Mouse (Mus musculus) layer of hippocampus, adult 11-12 months (tissue): ENCODE measurements at regions not wholly inside any gene's neighbourhood (a gene's known extent, or its start where the extent isn't known, plus 50 kb on each side); places are given as distances from the start of the nearest gene placed in this dataset.

Source experiments
- DNase-seq: peaks from one replicate; pipeline ENCODE4 v3.0.0; 2022; ENCODE audit warnings: low spot score

GRCm38 (mm10) chr9:24833766-24834165 lies 59.7 kb upstream of the Tbx20 start:
- no peak for DNase-seq

DNA sequence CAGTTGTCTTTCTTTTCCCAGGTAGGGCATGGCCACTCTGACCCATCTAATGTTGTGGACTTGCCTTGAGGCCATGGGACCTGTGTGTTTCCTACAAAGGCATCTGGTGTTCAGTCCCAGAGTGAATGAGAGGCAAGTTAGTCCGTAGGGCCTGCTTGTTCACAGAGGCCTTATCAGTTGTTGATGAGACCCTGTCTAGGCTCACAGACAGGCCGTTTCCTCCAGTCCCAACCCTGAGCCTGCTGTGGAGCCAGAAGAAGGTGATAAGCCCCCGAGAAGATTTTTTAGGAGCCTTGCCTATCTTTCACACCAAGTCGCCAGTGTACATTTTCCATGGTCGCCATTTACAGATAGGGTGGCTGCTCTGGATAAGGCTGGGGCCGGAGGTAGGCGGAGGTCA lies 74.1 kb upstream of the Tbx20 start:
- no peak for DNase-seq

- no peak for DNase-seq
Observed at GRCm38 (mm10) chr9:24859459-24859858, 85.4 kb upstream of the Tbx20 start.

DNA sequence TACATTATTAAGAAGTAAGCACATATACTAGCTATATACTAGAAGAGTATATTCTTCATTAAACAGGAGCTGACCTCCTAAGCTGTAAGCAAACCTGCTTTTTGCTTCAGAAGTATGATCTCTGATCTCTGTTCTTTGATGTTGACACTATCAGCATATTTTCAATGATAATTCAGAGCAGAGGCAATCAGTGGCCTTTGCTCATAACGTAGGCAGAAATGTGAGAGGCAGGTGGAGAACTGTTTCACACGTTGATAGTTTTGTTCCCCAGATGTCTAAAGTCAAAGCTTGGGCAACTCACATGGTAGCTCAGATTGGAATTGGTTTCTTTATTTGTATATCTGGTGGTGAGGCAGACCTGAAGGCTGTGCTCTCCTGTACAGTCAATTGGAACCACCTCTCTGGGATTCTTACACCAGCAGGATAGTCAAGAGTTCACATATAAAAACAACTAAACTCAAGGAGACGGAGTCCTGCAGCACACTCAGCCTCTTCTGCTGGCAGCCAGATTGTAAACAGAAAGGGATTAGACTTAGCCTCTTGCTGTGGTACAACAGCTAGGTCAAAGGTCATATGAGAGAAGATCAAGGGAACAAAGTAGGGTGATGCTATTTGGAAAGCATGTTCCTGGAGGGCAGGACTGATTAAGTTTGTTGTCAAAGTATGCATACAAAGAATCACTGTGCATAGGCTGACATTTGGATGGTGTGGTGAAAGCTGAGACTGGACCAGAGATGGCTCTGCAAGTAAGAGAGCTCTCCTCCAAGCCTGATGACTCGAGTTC lies 92.5 kb upstream of the Tbx20 start:
- DNase-seq, result no peak

GRCm38 (mm10) chr9:24868746-24869145 lies 94.6 kb upstream of the Tbx20 start:
- DNase-seq, result no peak

DNA sequence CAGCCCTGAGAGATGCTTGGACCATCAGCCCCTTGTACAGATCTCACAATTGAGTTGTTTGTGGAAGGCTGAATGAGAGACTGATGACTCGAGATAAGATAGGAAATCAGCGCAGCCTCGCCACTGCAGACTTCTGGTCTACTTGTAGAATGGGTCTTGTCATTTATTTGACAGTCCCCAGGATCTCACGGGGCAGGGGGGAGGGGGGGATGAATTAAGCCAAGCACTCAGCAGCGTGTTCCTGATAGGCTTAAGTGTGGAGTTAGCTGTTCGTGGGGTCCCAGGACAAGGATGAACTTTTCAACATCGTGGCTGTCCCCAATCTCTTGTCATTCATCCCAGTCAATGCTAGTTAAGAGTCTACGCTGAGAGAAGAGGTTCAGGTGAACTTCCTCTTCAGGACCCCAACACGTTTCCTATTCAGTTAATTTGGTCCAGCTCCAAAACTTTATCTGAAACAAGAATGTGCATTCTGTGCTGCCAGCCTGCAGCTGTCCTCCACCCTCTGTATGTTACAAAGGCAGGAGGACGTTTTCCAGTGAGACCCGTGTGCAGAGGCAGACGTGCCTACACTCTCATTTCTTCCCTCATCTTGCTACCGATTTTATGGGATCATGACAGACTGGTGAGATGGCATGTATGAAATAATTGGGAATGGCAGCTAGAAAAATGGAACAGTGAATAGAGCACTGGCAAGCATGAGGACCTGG lies 100.5 kb upstream of the Tbx20 start:
- DNase-seq, result no peak

DNA sequence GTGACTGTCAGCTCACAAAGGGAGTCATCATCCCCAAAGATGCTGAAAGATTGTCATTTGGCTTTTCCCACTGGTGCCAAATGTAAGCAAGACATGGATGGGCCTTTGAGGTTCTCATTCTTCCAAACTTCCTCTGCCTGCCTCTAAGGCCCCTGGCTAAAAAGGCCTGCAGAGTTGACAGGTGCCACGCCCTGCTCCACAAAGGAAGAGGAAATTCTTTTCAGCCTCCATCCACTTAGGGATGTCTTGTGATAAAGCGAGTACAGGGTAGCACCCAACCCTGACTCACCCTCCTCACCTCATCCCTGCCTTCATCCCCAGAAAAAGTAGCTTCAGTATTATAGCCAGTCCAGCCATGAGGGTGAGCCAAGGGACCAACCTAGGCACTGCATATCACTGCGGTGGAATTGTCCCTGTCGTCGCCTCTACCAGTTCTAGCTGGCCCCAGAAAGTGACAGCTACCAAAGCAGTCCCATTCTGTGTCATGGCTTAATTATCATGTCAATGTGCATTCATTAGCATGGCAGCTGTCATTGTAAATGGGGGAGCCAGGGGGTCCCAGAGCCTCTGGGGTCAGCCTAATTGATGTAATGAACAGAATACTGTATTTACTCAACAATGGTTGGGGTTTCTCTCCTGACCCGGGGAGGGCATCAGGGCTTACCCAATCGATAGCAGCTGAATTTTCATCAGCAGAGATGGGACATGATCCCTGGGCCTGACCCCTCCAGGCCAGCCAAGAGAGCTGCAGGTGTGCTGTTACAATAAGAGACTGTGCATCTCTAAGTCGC lies 104.5 kb upstream of the Tbx20 start:
- no peak for DNase-seq

GRCm38 (mm10) chr9:24879662-24880061 lies 105.6 kb upstream of the Tbx20 start:
- DNase-seq, result no peak

GRCm38 (mm10) chr9:24884011-24884410 lies 109.9 kb upstream of the Tbx20 start:
- no peak for DNase-seq

- DNase-seq, result no peak
Observed at GRCm38 (mm10) chr9:24888282-24888681, 114.2 kb upstream of the Tbx20 start.

- DNase-seq, result no peak
Observed at GRCm38 (mm10) chr9:24896498-24897261, 122.6 kb upstream of the Tbx20 start.

GRCm38 (mm10) chr9:24899206-24899928 lies 125.3 kb upstream of the Tbx20 start:
- no peak for DNase-seq

GRCm38 (mm10) chr9:24903706-24904105 lies 129.6 kb upstream of the Tbx20 start:
- no peak for DNase-seq

GRCm38 (mm10) chr9:24909086-24909979 lies 135.2 kb upstream of the Tbx20 start:
- peak; percentile 12 for DNase-seq

DNA sequence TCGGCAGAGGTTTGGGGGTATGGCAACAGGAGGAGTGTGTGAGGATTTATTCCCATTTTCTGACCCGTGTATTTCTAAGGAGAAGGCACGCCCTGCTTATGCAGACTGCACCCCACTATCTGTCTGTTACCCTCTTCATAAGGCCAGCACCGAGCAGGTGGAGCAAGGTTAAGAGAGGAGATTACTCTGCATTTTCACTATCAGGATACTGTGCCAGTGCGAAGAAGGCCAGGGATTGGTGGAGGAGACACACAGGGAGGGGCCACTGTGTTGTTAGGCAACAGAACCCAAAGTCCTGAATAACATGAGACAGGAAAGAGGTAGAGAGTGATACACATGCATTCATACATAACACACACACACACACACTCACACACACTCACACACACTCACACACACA lies 136.6 kb upstream of the Tbx20 start:
- DNase-seq, result no peak

GRCm38 (mm10) chr9:24920031-24920445 lies 145.9 kb upstream of the Tbx20 start:
- DNase-seq, result no peak

- no peak for DNase-seq
Observed at GRCm38 (mm10) chr9:24922051-24922860, 148.2 kb upstream of the Tbx20 start.

DNA sequence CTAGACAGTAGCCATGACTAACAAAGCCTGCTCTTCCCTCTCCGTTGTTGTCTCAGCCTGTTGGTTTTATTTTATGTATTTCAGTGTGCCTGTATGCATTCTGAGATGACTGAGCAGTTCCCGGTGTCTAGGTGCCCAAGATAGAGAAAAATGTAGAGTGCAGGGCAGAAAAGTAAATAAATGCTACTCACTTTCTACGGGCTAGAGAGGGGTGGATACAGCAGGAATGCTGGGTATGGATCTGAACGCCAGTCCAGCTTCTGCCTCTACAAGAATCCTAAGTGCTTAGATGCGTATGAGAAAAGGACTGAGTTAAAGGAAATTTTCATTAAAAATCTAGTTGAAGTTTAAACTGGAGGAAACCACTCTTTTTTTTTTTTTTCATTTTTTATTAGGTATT lies 149.4 kb upstream of the Tbx20 start:
- no peak for DNase-seq

GRCm38 (mm10) chr9:24937731-24938130 lies 151.5 kb upstream of the Gm10181 start:
- no peak for DNase-seq
